Mouse (Mus musculus) CH12.LX (cell line): ENCODE measurements around the gene Etl4. TPM values are rescaled to one million over a fixed set of nuclear protein-coding genes. Genes with fewer than 3 reads are reported as not detected.

Experiments
- DNase-seq: peaks from one replicate; pipeline ENCODE4 v3.0.0-alpha.2; 2013; ENCODE audit errors: extremely low read depth
- H3K27ac ChIP-seq: 2 replicates; pipeline ENCODE4 v1.5.1; 2012; ENCODE audit warnings: low read depth, mild to moderate bottlenecking, control low read depth, moderate library complexity; ENCODE audit not compliant: insufficient read depth
- H3K27me3 ChIP-seq: replicated peaks from 2 replicates; pipeline ENCODE3; 2012; ENCODE audit warnings: inconsistent platforms
- H3K36me3 ChIP-seq, 2 experiments: replicated peaks in 1 of 2; 2 replicates each; pipeline versions ENCODE3 to v1.6.1; 2012; ENCODE audit warnings: inconsistent platforms in 1 of 2, low read length in 1 of 2, mild to moderate bottlenecking in 1 of 2, mixed read lengths in 1 of 2, moderate library complexity in 1 of 2; ENCODE audit not compliant: control insufficient read depth in 1 of 2, insufficient read depth in 1 of 2
- H3K4me1 ChIP-seq, 2 experiments: 2 replicates each; pipeline ENCODE4 v1.6.1; 2012; ENCODE audit warnings: inconsistent platforms in 1 of 2, moderate library complexity in 1 of 2; ENCODE audit not compliant: insufficient read depth in 2 of 2, control insufficient read depth in 1 of 2
- H3K4me2 ChIP-seq: 2 replicates; pipeline ENCODE4 v1.6.1; 2012; ENCODE audit warnings: low read depth, mild to moderate bottlenecking, control low read depth; ENCODE audit not compliant: poor library complexity, insufficient read depth, severe bottlenecking
- H3K4me3 ChIP-seq, 3 experiments: fragments of 150-350 bp in 1 of 3; sonication (generic) in 1 of 3; replicated peaks in 1 of 3; 2 replicates each; pipeline versions ENCODE3 to v1.5.1; 2011 to 2012; ENCODE audit warnings: low read depth in 2 of 3, low read length in 2 of 3, mild to moderate bottlenecking in 2 of 3, moderate library complexity in 2 of 3, control low read depth in 1 of 3, improper control_type of control experiment in 1 of 3, inconsistent platforms in 1 of 3, mixed read lengths in 1 of 3; ENCODE audit not compliant: poor library complexity in 1 of 3
- H3K79me2 ChIP-seq: replicated peaks from 2 replicates; pipeline ENCODE4 v1.6.1; 2012; ENCODE audit warnings: mild to moderate bottlenecking, moderate library complexity; ENCODE audit not compliant: control insufficient read depth, poor library complexity, insufficient read depth, severe bottlenecking; ENCODE audit errors: extremely low read depth
- H3K9ac ChIP-seq: 2 replicates; pipeline ENCODE4 v1.6.1; 2012; ENCODE audit warnings: low read depth, mild to moderate bottlenecking, control low read depth, moderate library complexity; ENCODE audit not compliant: insufficient read depth
- H3K9me3 ChIP-seq: replicated peaks from 2 replicates; pipeline ENCODE3; 2012; ENCODE audit warnings: low read length, inconsistent platforms, mixed read lengths
- BHLHE40 ChIP-seq: IDR thresholded peaks from 2 replicates; pipeline ENCODE4 v1.6.1; 2011; ENCODE audit warnings: mild to moderate bottlenecking, low read depth, low read length, improper control_type of control experiment
- CHD1 ChIP-seq: IDR thresholded peaks from 2 replicates; pipeline ENCODE4 v1.6.1; 2012; ENCODE audit warnings: low read depth, low read length, improper control_type of control experiment, inconsistent platforms
- CHD2 ChIP-seq: IDR thresholded peaks from 2 replicates; pipeline ENCODE4 v1.6.1; 2011; ENCODE audit warnings: low read length, improper control_type of control experiment
- CTCF ChIP-seq, 2 experiments: IDR thresholded peaks in 1 of 2; conservative IDR thresholded peaks in 1 of 2; 2 replicates each; pipeline ENCODE4 v1.5.1; 2011 to 2012; ENCODE audit warnings: low read depth in 2 of 2, low read length in 2 of 2, improper control_type of control experiment in 1 of 2, inconsistent platforms in 1 of 2, mild to moderate bottlenecking in 1 of 2, moderate library complexity in 1 of 2
- E2F4 ChIP-seq: IDR thresholded peaks from 2 replicates; pipeline ENCODE4 v1.6.1; 2011; ENCODE audit warnings: low read depth, low read length, improper control_type of control experiment; ENCODE audit not compliant: insufficient replicate concordance
- ELF1 ChIP-seq: IDR thresholded peaks from 2 replicates; pipeline ENCODE4 v1.6.1; 2014; ENCODE audit warnings: low read depth, mild to moderate bottlenecking, inconsistent platforms, low read length, improper control_type of control experiment
- EP300 ChIP-seq: IDR thresholded peaks from 2 replicates; pipeline ENCODE4 v1.6.1; 2011; ENCODE audit warnings: low read length, improper control_type of control experiment
- ETS1 ChIP-seq: conservative IDR thresholded peaks from 2 replicates; pipeline ENCODE4 v1.6.1; 2012; ENCODE audit warnings: low read depth, mild to moderate bottlenecking, inconsistent platforms, low read length, improper control_type of control experiment, moderate library complexity
- GABPA ChIP-seq: IDR thresholded peaks from 2 replicates; pipeline ENCODE4 v1.6.1; 2012; ENCODE audit warnings: low read depth, low read length, improper control_type of control experiment, inconsistent platforms; ENCODE audit not compliant: insufficient replicate concordance
- HCFC1 ChIP-seq: IDR thresholded peaks from 2 replicates; pipeline ENCODE4 v1.6.1; 2012; ENCODE audit warnings: low read depth, mild to moderate bottlenecking, inconsistent platforms, low read length, improper control_type of control experiment
- IRF4 ChIP-seq: IDR thresholded peaks from 2 replicates; pipeline ENCODE4 v1.6.1; 2014; ENCODE audit warnings: low read depth, mild to moderate bottlenecking, inconsistent platforms, low read length, improper control_type of control experiment
- JUN ChIP-seq: IDR thresholded peaks from 2 replicates; pipeline ENCODE4 v1.6.1; 2011; ENCODE audit warnings: low read depth, mild to moderate bottlenecking, low read length, improper control_type of control experiment, moderate library complexity; ENCODE audit not compliant: insufficient read depth
- JUND ChIP-seq: conservative IDR thresholded peaks from 2 replicates; pipeline ENCODE4 v1.6.1; 2011; ENCODE audit warnings: low read depth, low read length, improper control_type of control experiment
- KAT2A ChIP-seq: IDR thresholded peaks from 2 replicates; pipeline ENCODE4 v1.6.1; 2012; ENCODE audit warnings: low read length, improper control_type of control experiment, inconsistent platforms; ENCODE audit not compliant: insufficient replicate concordance
- MAFK ChIP-seq: IDR thresholded peaks from 2 replicates; pipeline ENCODE4 v1.6.1; 2011; ENCODE audit warnings: low read length, improper control_type of control experiment; ENCODE audit not compliant: insufficient replicate concordance
- MAX ChIP-seq: IDR thresholded peaks from 2 replicates; pipeline ENCODE4 v1.6.1; 2011; ENCODE audit warnings: low read length, improper control_type of control experiment
- MAZ ChIP-seq: IDR thresholded peaks from 2 replicates; pipeline ENCODE4 v1.6.1; 2012; ENCODE audit warnings: low read depth, mild to moderate bottlenecking, inconsistent platforms, low read length, improper control_type of control experiment, moderate library complexity
- MEF2A ChIP-seq: IDR thresholded peaks from 2 replicates; pipeline ENCODE4 v1.6.1; 2014; ENCODE audit warnings: low read depth, mild to moderate bottlenecking, inconsistent platforms, low read length, improper control_type of control experiment, borderline replicate concordance
- MXI1 ChIP-seq: IDR thresholded peaks from 2 replicates; pipeline ENCODE4 v1.6.1; 2011; ENCODE audit warnings: mild to moderate bottlenecking, low read depth, low read length, improper control_type of control experiment
- MYC ChIP-seq: IDR thresholded peaks from 2 replicates; pipeline ENCODE4 v1.6.1; 2011; ENCODE audit warnings: low read depth, mild to moderate bottlenecking, improper control_type of control experiment, low read length
- NELFE ChIP-seq: IDR thresholded peaks from 2 replicates; pipeline ENCODE4 v1.6.1; 2011; ENCODE audit warnings: low read depth, low read length, improper control_type of control experiment
- NRF1 ChIP-seq: IDR thresholded peaks from 2 replicates; pipeline ENCODE4 v1.6.1; 2014; ENCODE audit warnings: low read depth, mild to moderate bottlenecking, inconsistent platforms, low read length, improper control_type of control experiment, moderate library complexity
- PAX5 ChIP-seq: IDR thresholded peaks from 2 replicates; pipeline ENCODE4 v1.6.1; 2012; ENCODE audit warnings: low read length, inconsistent platforms, mixed read lengths
- POLR2A ChIP-seq: IDR thresholded peaks from 2 replicates; pipeline ENCODE4 v1.6.1; 2011; ENCODE audit warnings: low read depth, mild to moderate bottlenecking, improper control_type of control experiment, low read length
- POLR2AphosphoS2 ChIP-seq: IDR thresholded peaks from 2 replicates; pipeline ENCODE4 v1.6.1; 2011; ENCODE audit warnings: low read depth, low read length, improper control_type of control experiment
- RAD21 ChIP-seq: IDR thresholded peaks from 2 replicates; pipeline ENCODE4 v1.6.1; 2011; ENCODE audit warnings: low read depth, mild to moderate bottlenecking, low read length, improper control_type of control experiment, moderate library complexity
- RCOR1 ChIP-seq: conservative IDR thresholded peaks from 2 replicates; pipeline ENCODE4 v1.6.1; 2012; ENCODE audit warnings: low read depth, mild to moderate bottlenecking, inconsistent platforms, low read length, improper control_type of control experiment
- SIN3A ChIP-seq: IDR thresholded peaks from 2 replicates; pipeline ENCODE4 v1.6.1; 2012; ENCODE audit warnings: low read length, improper control_type of control experiment, inconsistent platforms
- SMC3 ChIP-seq: IDR thresholded peaks from 2 replicates; pipeline ENCODE4 v1.6.1; 2011; ENCODE audit warnings: low read depth, low read length, improper control_type of control experiment
- TBP ChIP-seq: conservative IDR thresholded peaks from 2 replicates; pipeline ENCODE4 v1.6.1; 2011; ENCODE audit warnings: low read depth, low read length, improper control_type of control experiment
- TCF12 ChIP-seq: IDR thresholded peaks from 2 replicates; pipeline ENCODE4 v1.6.1; 2014; ENCODE audit warnings: low read depth, mild to moderate bottlenecking, inconsistent platforms, low read length, improper control_type of control experiment
- UBTF ChIP-seq: IDR thresholded peaks from 2 replicates; pipeline ENCODE4 v1.6.1; 2012; ENCODE audit warnings: low read depth, mild to moderate bottlenecking, inconsistent platforms, low read length, improper control_type of control experiment, moderate library complexity
- USF1 ChIP-seq: IDR thresholded peaks from 2 replicates; pipeline ENCODE4 v1.6.1; 2014; ENCODE audit warnings: low read depth, mild to moderate bottlenecking, inconsistent platforms, low read length, improper control_type of control experiment
- USF2 ChIP-seq: conservative IDR thresholded peaks from 2 replicates; pipeline ENCODE4 v1.6.1; 2011; ENCODE audit warnings: low read depth, low read length, improper control_type of control experiment
- ZC3H11A ChIP-seq: IDR thresholded peaks from 2 replicates; pipeline ENCODE4 v1.6.1; 2012; ENCODE audit warnings: low read depth, mild to moderate bottlenecking, inconsistent platforms, low read length, improper control_type of control experiment
- ZKSCAN1 ChIP-seq: IDR thresholded peaks from 2 replicates; pipeline ENCODE4 v1.6.1; 2012; ENCODE audit warnings: low read depth, inconsistent platforms, low read length, improper control_type of control experiment, borderline replicate concordance
- ZMIZ1 ChIP-seq: IDR thresholded peaks from 2 replicates; pipeline ENCODE4 v1.6.1; 2012; ENCODE audit warnings: low read depth, mild to moderate bottlenecking, inconsistent platforms, low read length, improper control_type of control experiment
- ZNF384 ChIP-seq: IDR thresholded peaks from 2 replicates; pipeline ENCODE4 v1.6.1; 2012; ENCODE audit warnings: low read depth, low read length, improper control_type of control experiment, inconsistent platforms
- dilution Hi-C: fragments of 300-500 bp; cut with MboI; formaldehyde crosslinking; loops from 2 replicates; pipeline ENCODE4 v1.14.3; 2020; ENCODE audit warnings: low sequenced_read_pairs; ENCODE audit not compliant: extremely low pct_unique_long_range_greater_than_20kb, extremely low pct_ligation_motif_present
- in situ Hi-C: fragments of 300-500 bp; cut with MboI; formaldehyde crosslinking; loops from 3 replicates; pipeline ENCODE4 v1.14.3; 2019; ENCODE audit warnings: low sequenced_read_pairs, low pct_ligation_motif_present, low pct_unique_long_range_greater_than_20kb, mixed read lengths
- polyA plus RNA-seq: library from polyadenylated mRNA; unstranded; fragments of >175 nt; gene quantifications from 2 replicates; pipeline ENCODE4 v1.2.1, GENCODE M21; 2012; ENCODE audit warnings: low read depth; ENCODE audit not compliant: insufficient read length
- total RNA-seq, 2 experiments: library from RNA; depleted of rRNA; stranded (reverse); fragments of 300-350 nt in 1 of 2; fragments of >200 nt in 1 of 2; gene quantifications; 2 replicates each; pipeline ENCODE4 v1.2.3; 2012 to 2014

Etl4 gene
- total and polyA plus RNA-seq, 3 experiments = 7.2 to 18.6 (median 11.7) TPM

DNA sequence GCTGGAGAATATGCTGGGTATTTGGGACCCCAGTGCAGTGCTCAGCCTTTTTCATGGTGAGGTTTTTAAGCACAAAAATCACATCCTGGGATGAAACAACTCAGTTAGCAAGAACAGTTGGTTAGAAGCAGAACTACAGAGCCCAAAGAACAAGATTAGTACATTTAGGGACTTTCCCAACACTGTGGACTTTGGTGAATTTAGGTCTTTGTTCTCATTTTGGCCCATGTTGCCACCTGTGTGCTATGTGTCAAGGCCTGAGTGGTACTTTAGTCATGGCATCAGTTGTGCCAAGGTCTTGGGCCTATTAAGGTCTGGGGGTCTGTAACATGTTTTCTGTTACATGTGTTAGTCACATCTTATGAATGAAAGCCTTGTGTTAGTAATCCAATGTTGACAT, 679.1 kb downstream of the Etl4 start:
- Histone ChIP-seq H3K36me3 (peaks cover 0 to 6% of the 10 kb centered on the region in 2 experiments), H3K9ac (peak overlapping the region; percentile 34), H3K4me3 (no peak overlapping the region), H3K27ac (peak overlapping the region; percentile 87), H3K4me2 (peak overlapping the region; percentile 96), H3K27me3 (no peaks in the 10 kb centered on the region)
- in situ Hi-C loops = no loop called here
- peak; percentile 76 for DNase-seq
- TF ChIP-seq USF1 (no peak), RAD21 (no peak), TBP (0 out of 2 replicates have a peak, but pooled peaks have one; percentile 60), UBTF (no peak), JUND (peak; percentile 36; the same call in 1 of the 2 replicates), ZMIZ1 (no peak), NRF1 (no peak), TCF12 (peak; percentile 59; the same call in 1 of the 2 replicates), HCFC1 (no peak), MYC (no peak), MAZ (no peak), ZC3H11A (no peak), CHD1 (no peak), SIN3A (no peak), MXI1 (no peak), MEF2A (peak; percentile 45; the same call in 1 of the 2 replicates), PAX5 (no peak), MAX (no peak), KAT2A (no peak), ELF1 (no peak), NELFE (no peak), ETS1 (no peak; the same call in 1 of the 2 replicates), GABPA (no peak), CTCF (conservative IDR thresholded peaks at IDR 0.05 in 1 of 2, IDR thresholded peaks at IDR 0.05 in 1 of 2; ENCODE audit: low read depth in 2 of 2, low read length in 2 of 2) (no peak), SMC3 (no peak), ZKSCAN1 (no peak), MAFK (no peak), USF2 (no peak), JUN (no peak), POLR2A (peak; percentile 37; the same call in 1 of the 2 replicates), CHD2 (no peak), RCOR1 (no peak), BHLHE40 (no peak), EP300 (0 out of 2 replicates have a peak, but pooled peaks have one; percentile 32), POLR2AphosphoS2 (no peak), IRF4 (no peak; the same call in 1 of the 2 replicates), ZNF384 (no peak), E2F4 (no peak)
- TF ChIP-seq, all 38 proteins: peak for 6
- Histone ChIP-seq H3K9me3 (peaks cover 3% of the 10 kb centered on the region), H3K4me1 (peaks cover 14 to 50% of the 10 kb centered on the region in 2 experiments), H3K79me2 (peaks cover 2% of the 10 kb centered on the region; the same call in 1 of the 2 replicates)
- dilution Hi-C loops = no loop called here
